Mouse (Mus musculus) lung, postnatal 0 days (tissue): ENCODE data around the gene Hmx3.

Source experiments
- CTCF ChIP-seq: IDR thresholded peaks from 2 replicates; pipeline ENCODE4 v1.5.1; 2016; ENCODE audit warnings: antibody characterized with exemption, mild to moderate bottlenecking
- EP300 ChIP-seq: IDR thresholded peaks from 2 replicates; pipeline ENCODE4 v1.6.1; 2016; ENCODE audit warnings: antibody characterized with exemption, mild to moderate bottlenecking, control low read depth

DNA sequence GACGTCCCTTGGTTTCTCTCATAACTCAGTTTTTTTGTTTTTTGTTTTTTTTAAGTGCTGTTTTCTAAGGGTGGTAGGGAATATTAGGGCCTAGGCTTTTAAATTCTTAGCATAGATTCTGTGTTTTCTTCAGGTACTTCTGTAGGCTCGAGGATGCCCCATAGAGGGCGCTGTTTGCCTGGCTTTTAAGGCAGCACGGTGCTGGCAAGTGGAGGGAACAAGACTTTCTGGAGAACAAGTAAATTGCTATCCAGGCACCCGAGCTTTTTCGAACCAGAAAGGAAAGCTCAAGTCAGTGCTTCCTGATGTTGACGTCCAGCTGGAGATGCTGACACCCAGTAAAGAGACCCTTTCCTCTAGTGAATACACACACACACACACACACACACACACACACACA lies 2.7 kb upstream of the Hmx3 start:
- TF ChIP-seq EP300 (no peak), CTCF (peak; percentile 87)
